ENCODE assay signal across 27 mouse cellular contexts in the genomic region with DNA sequence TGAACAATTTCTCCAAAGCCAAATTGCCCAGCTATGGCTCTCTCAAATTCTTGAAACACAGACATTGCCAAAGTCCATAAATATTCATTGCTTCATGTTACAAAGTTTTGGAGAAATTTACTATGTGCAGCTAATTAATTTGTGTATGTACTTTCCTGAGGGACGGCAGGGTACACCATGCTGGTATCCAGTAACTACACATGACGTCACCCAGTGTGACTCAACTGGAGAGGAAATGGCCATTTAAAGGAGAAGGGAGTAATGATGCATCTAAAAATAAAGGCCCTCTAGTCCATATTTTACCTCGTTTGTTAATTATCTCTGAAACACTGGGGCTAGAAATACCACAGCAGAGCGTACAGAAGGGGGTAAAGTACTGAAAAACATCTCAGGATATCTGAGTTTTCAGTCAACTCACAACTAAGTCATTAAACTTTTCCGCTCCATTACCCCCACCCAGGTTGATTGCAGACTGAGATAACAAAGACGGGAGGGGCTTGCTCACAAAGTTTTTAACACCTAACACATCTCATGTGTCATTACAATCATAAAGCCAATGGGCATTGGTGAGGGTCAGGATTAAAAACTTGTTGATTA.
DNase-seq lines count a peak whose midpoint lies in the region; ATAC-seq and TF ChIP-seq lines count a peak whose summit lies in the region.
"Had no signal": no experiment of that assay in that cellular context is flagged by ENCODE, and none has a peak within 500 bp of the region (broad histone marks: within the 10 kb centered on the region; RNA-seq: fewer than 3 reads in every experiment).

No protein-coding gene starts in this region.

- no peak overlapping the region for H3K4me3 ChIP-seq in forebrain, embryonic 12.5 days (replicated peaks)
- no peak overlapping the region for H3K4me3 ChIP-seq in forebrain, embryonic 13.5 days
- no peak overlapping the region for H3K4me3 ChIP-seq in kidney, postnatal 0 days (replicated peaks; ENCODE audit: low read depth, low read length)
- H3K4me3 ChIP-seq in kidney, embryonic 14.5 days (ENCODE audit: low read length): no peak overlapping the region
- H3K4me3 ChIP-seq in limb, embryonic 14.5 days (replicated peaks; ENCODE audit: low read length): no peak overlapping the region
- H3K4me3 ChIP-seq: embryonic facial prominence, embryonic 12.5 days; embryonic facial prominence, embryonic 15.5 days; gastrocnemius, adult 2 months; hindbrain, embryonic 10.5 days; hindbrain, embryonic 13.5 days had no signal

- WGBS in forebrain, embryonic 12.5 days: 36% methylated on average over 6 of the region's 6 CpGs
- 35% methylated on average over 6 of the region's 6 CpGs for WGBS in forebrain, embryonic 13.5 days
- 25% methylated on average over 6 of the region's 6 CpGs for WGBS in kidney, postnatal 0 days
- 19% methylated on average over 6 of the region's 6 CpGs for WGBS in kidney, embryonic 14.5 days
- WGBS in limb, embryonic 14.5 days: 48% methylated on average over 6 of the region's 6 CpGs

- no peaks in the 10 kb centered on the region for H3K27me3 ChIP-seq in forebrain, embryonic 12.5 days
- no peaks in the 10 kb centered on the region for H3K27me3 ChIP-seq in forebrain, embryonic 13.5 days
- no peaks in the 10 kb centered on the region for H3K27me3 ChIP-seq in kidney, postnatal 0 days (ENCODE audit: insufficient read depth, low read length)
- no peaks in the 10 kb centered on the region for H3K27me3 ChIP-seq in kidney, embryonic 14.5 days (ENCODE audit: control insufficient read depth, insufficient read depth, low read length)
- H3K27me3 ChIP-seq in limb, embryonic 14.5 days (ENCODE audit: control insufficient read depth, insufficient read depth, low read length): no peaks in the 10 kb centered on the region
- H3K27me3 ChIP-seq: CH12.LX; embryonic facial prominence, embryonic 12.5 days; embryonic facial prominence, embryonic 15.5 days; hindbrain, embryonic 13.5 days; Patski had no signal

- H3K9ac ChIP-seq in forebrain, embryonic 12.5 days: no peak overlapping the region
- no peak overlapping the region for H3K9ac ChIP-seq in forebrain, embryonic 13.5 days
- no peak overlapping the region for H3K9ac ChIP-seq in kidney, postnatal 0 days (ENCODE audit: low read depth, low read length)
- no peak overlapping the region for H3K9ac ChIP-seq in kidney, embryonic 14.5 days (ENCODE audit: low read depth, low read length)
- no peak overlapping the region for H3K9ac ChIP-seq in limb, embryonic 14.5 days (ENCODE audit: low read depth, low read length, severe bottlenecking)
- H3K9ac ChIP-seq: embryonic facial prominence, embryonic 12.5 days; embryonic facial prominence, embryonic 15.5 days; hindbrain, embryonic 13.5 days had no signal

- H3K27ac ChIP-seq in forebrain, embryonic 12.5 days: no peak overlapping the region
- no peak overlapping the region for H3K27ac ChIP-seq in forebrain, embryonic 13.5 days
- no peak overlapping the region for H3K27ac ChIP-seq in kidney, postnatal 0 days
- no peak overlapping the region for H3K27ac ChIP-seq in kidney, embryonic 14.5 days (ENCODE audit: low read depth, low read length)
- H3K27ac ChIP-seq in limb, embryonic 14.5 days (replicated peaks; ENCODE audit: low read depth, low read length): no peak overlapping the region
- H3K27ac ChIP-seq: embryonic facial prominence, embryonic 12.5 days; embryonic facial prominence, embryonic 15.5 days; gastrocnemius, adult 2 months; hindbrain, embryonic 10.5 days; hindbrain, embryonic 13.5 days had no signal

- TF ChIP-seq POLR2A in limb, embryonic 14.5 days (IDR thresholded peaks at IDR 0.05; ENCODE audit: borderline replicate concordance, extremely low read depth, insufficient read depth, insufficient read length): no peak

- H3K9me3 ChIP-seq in forebrain, embryonic 12.5 days: no peaks in the 10 kb centered on the region
- H3K9me3 ChIP-seq in forebrain, embryonic 13.5 days (replicated peaks): no peaks in the 10 kb centered on the region
- no peaks in the 10 kb centered on the region for H3K9me3 ChIP-seq in kidney, postnatal 0 days (replicated peaks; ENCODE audit: low read length)
- H3K9me3 ChIP-seq in kidney, embryonic 14.5 days (ENCODE audit: control insufficient read depth, low read length): no peaks in the 10 kb centered on the region
- H3K9me3 ChIP-seq in limb, embryonic 14.5 days (ENCODE audit: control insufficient read depth, low read length): no peaks in the 10 kb centered on the region
- H3K9me3 ChIP-seq: embryonic facial prominence, embryonic 12.5 days; embryonic facial prominence, embryonic 15.5 days; hindbrain, embryonic 10.5 days; hindbrain, embryonic 13.5 days had no signal

- peak; percentile 67; the same call in 1 of the 2 replicates for ATAC-seq in forebrain, embryonic 12.5 days (ENCODE audit: low FRiP score)
- ATAC-seq in forebrain, embryonic 13.5 days: no peak
- ATAC-seq in kidney, postnatal 0 days (replicated peaks; ENCODE audit: low FRiP score, low read depth): no peak
- ATAC-seq in kidney, embryonic 14.5 days (ENCODE audit: low FRiP score, low TSS enrichment): no peak
- ATAC-seq in limb, embryonic 14.5 days (ENCODE audit: low FRiP score, low read depth): 0 out of 2 replicates have a peak, but pooled peaks have one; percentile 47
- ATAC-seq: forebrain, embryonic 16.5 days; hindbrain, embryonic 16.5 days; Patski had no signal

- peaks cover 21% of the 10 kb centered on the region for H3K4me1 ChIP-seq in forebrain, embryonic 12.5 days
- peaks cover 37% of the 10 kb centered on the region for H3K4me1 ChIP-seq in forebrain, embryonic 13.5 days
- no peaks in the 10 kb centered on the region for H3K4me1 ChIP-seq in kidney, postnatal 0 days (replicated peaks; ENCODE audit: insufficient read depth, low read length)
- no peaks in the 10 kb centered on the region for H3K4me1 ChIP-seq in kidney, embryonic 14.5 days (ENCODE audit: control insufficient read depth, insufficient read depth, low read length)
- H3K4me1 ChIP-seq in limb, embryonic 14.5 days (ENCODE audit: control insufficient read depth, insufficient read depth, low read length): peaks cover 12% of the 10 kb centered on the region

- H3K36me3 ChIP-seq in forebrain, embryonic 12.5 days (replicated peaks): no peaks in the 10 kb centered on the region
- no peaks in the 10 kb centered on the region for H3K36me3 ChIP-seq in forebrain, embryonic 13.5 days (ENCODE audit: poor library complexity, severe bottlenecking)
- H3K36me3 ChIP-seq in kidney, postnatal 0 days (ENCODE audit: insufficient read depth, low read length): no peaks in the 10 kb centered on the region
- H3K36me3 ChIP-seq in kidney, embryonic 14.5 days (ENCODE audit: control insufficient read depth, insufficient read depth, low read length): no peaks in the 10 kb centered on the region
- H3K36me3 ChIP-seq in limb, embryonic 14.5 days (ENCODE audit: control insufficient read depth, insufficient read depth, low read length): no peaks in the 10 kb centered on the region
- H3K36me3 ChIP-seq: embryonic facial prominence, embryonic 12.5 days; embryonic facial prominence, embryonic 15.5 days; G1E; hindbrain, embryonic 10.5 days; hindbrain, embryonic 13.5 days had no signal

- H3K4me2 ChIP-seq in forebrain, embryonic 12.5 days: no peak overlapping the region
- H3K4me2 ChIP-seq in forebrain, embryonic 13.5 days: no peak overlapping the region
- H3K4me2 ChIP-seq in kidney, postnatal 0 days (ENCODE audit: low read length): no peak overlapping the region
- H3K4me2 ChIP-seq in kidney, embryonic 14.5 days (replicated peaks; ENCODE audit: low read depth, low read length): no peak overlapping the region
- H3K4me2 ChIP-seq in limb, embryonic 14.5 days (replicated peaks; ENCODE audit: low read depth, low read length, severe bottlenecking): no peak overlapping the region
- H3K4me2 ChIP-seq: embryonic facial prominence, embryonic 12.5 days; embryonic facial prominence, embryonic 15.5 days; heart, embryonic 11.5 days; hindbrain, embryonic 13.5 days had no signal

- TF ChIP-seq CTCF in kidney, postnatal 0 days (IDR thresholded peaks at IDR 0.05; ENCODE audit: low read depth): no peak

- DNase-seq in kidney, postnatal 0 days (ENCODE audit: low spot score): peak; percentile 43
- DNase-seq in limb, embryonic 14.5 days (ENCODE audit: low spot score): peak; percentile 29
- DNase-seq in retina, postnatal 1 day: peak; percentile 58
- no peak for DNase-seq in layer of hippocampus, adult 9-11 months
- DNase-seq: adrenal gland, postnatal 10 days; adrenal gland, postnatal 36 days; B cell, adult 2 months; cerebellum, adult 11 months; cerebellum, adult 2 months; cerebellum, adult 9-11 months; cerebellum, postnatal 25 days; gastrocnemius, adult 2 months; gastrocnemius, postnatal 14 days; heart, adult 11 months had no signal

Comparison
In these comparisons a context has a peak if more than half of its experiments do, and no peak if none do; other contexts are left out.
1. ATAC-seq: peak in forebrain, embryonic 12.5 days (single experiment) and limb, embryonic 14.5 days (single experiment); none in forebrain, embryonic 13.5 days (single experiment), kidney, postnatal 0 days (single experiment) and kidney, embryonic 14.5 days (single experiment).